Mouse (Mus musculus): ENCODE results near the gene Dab1.

The Dab1 gene

DNA sequence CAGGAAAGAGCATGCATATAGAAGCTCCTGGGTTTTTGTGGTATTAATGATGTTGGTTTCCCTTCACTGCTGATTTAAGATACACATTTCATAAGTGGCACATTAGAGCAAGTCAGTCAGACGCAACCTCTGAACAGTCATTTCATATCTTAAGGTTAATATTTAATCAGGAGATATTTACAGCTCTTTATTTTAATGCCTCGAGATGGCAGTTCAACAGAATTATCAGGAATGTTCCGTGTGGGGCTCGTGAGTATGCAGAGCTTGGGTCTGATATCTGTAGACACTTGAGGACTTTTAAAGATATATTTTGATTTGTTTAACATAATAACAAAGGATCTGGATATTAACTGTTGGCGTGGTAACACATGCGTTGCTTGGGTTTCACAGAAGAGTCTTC lies 892.7 kb downstream of the Dab1 start:
- no peak for DNase-seq (ENCODE audit: low read depth, low spot score)

DNA sequence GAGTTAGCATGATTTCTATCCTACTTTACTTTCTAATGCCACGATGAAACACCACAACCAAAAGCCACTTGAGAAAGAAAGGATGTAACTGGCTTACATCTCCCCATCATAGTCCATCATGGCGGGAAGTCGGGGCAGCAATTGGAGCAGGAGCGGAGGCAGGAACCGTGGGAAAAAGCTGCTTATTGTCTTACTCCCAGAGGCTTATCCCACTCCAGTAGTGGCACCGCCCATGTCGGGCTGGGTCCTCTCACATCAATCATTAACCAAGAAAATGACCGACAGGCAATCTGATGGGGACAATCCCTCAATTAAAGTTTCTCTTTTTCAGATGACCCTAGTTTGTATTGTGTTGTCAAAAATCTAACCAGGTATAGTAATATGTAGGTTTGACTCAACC lies 893.4 kb downstream of the Dab1 start:
- no peak for DNase-seq (ENCODE audit: low read depth, low spot score)

DNA sequence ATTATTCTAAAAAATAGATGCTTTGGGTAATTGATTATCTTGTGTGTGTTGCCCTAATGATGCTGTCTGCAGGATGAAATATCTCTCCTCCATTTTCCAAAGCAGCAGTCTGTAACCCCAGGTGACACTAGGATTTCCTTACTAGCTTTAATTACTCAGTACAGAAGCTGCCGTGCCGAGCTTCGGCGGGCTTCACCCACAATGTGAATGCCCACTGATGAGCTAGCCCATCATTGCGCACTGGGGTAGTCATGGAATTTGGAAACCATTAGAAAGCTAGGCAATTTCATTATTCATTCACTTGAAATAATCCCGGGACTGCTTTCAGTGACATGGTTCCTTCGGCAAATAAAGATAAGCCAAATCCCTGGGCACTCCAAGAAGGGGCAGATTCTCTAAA lies 894.5 kb downstream of the Dab1 start:
- no peak for DNase-seq (ENCODE audit: low read depth, low spot score)

DNA sequence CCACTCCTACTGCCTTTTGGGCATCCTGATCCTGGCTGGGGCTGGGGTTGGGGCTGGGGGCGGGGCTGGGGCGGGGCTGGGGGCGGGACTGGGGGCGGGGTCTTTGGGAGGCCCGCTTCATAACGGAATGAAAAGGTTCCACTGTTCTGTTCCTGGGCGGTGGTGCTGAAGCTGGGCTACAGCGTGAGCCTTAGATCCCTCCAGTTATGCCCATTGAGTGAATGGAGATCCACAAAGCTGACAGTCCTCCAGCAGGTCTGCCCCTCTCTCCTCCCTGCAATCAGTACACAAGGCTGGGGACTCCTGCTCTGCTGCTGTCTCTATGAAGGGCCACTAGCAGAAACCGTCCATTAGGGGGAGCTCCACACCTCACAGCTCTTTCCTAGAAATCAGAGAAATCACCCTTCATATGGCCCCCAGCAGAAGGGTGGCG lies 895.4 kb downstream of the Dab1 start:
- peak; percentile 17 for DNase-seq (ENCODE audit: low read depth, low spot score)

DNA sequence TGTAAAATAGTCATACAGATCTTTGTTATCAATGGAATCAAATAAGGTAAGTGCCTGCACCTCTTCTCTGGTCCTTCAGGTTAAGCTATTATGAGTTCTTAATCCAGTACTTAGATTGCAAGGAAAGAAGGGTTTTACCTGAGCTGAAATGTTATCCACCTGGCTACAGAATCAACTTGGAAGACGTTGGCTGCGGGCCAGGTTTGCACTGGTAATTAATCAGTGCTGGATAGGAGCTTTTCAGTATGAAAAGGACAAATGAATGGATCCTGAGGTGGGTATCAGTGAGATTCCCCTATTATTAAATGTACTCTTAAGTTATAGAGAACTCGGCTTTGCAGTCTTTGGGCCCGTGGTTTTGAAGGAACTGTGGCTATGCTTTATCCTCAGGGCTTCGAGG lies 896.5 kb downstream of the Dab1 start:
- no peak for DNase-seq (ENCODE audit: low read depth, low spot score)

DNA sequence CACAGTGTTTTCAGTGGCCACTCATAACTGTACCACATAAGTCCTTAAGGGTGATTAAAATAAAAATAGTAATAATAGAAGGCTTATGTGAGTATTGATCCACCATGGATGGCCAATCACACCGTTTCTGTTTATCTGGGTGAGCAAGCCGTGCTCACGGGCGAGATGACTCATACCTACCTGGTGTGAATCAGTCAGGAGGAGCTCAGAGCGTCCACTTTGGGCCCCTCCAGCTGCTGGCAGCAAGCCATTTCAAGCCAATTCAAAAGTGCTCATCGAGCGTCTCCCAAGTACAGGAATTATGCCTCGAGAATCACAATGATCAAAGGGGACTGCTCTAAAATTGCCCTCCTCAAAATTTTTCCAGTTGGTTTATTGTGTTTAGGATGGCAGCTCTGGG lies 903.2 kb downstream of the Dab1 start:
- DNase-seq (ENCODE audit: low read depth, low spot score) = no peak

DNA sequence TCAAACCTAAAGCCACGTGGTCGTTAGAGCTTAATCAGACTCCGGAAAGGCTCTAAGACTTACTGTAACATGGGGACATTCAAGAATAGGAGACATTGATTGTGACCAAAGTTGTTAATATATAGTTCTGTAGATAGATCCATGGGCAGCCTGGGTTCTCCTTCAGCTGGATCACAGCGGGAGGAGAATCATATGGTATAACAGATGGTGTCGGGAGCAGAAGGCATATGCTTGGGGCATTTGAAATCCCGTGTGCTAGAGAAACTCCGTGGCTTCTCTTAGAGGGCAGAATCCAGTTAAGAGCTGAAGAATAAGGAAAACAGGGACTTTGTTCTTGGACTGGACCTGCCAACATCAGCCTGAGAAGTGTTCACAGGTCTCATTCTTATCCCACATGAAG lies 904.6 kb downstream of the Dab1 start:
- DNase-seq (ENCODE audit: low read depth, low spot score) = no peak

DNA sequence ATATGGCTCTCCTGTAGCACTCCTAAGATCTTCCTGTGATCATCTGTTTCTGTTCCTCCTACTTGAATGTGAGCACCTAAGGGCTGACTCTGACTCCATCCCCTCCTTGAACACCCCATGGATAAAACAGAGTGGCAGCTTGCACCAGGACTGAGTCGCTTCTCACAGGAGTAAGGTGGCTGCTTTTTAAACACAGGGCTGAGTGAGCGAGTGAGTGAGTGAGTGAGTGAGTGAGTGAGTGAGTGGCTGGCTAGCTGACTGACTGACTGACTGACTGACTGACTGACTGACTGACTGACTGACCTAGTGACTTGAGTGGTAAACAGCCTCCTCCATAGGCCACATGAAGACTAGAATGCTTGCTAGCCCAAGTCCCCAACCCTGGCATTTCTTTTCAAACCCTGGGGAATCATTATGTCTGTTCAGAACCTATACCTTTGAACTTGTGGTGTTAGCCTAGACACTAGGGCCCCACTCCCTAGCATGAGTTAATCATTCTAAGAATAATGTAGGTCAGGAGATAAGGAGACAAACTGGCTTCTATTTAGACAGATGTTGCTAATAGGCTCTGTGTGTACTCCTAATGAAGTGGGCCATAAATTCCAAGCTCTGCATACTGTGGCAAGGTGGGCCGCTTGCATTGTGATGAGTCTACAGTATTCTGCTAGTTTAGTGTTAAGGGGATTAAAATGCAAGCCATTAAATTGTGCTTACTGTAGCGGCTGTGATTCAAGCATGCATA lies 910.9 kb downstream of the Dab1 start:
- DNase-seq (ENCODE audit: low read depth, low spot score) = no peak

DNA sequence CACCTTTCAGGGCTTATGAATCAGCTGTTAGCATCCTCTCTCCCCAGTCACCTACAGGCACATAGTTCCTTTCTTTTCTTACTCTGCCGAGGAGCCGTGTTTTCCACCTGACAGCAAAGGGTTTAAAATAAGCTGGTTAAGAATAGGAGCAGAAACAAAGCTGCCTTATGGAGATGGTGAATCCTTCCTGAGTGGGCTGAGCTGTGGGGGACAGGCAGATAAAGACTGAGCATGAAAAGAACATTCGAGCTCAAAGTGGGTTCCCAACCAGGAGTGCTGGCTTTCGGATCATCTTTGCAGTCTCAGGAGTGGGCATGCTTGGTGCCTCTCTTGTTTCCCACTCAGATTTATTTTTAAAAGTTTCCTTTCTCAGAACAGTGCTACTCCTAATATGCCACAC lies 913.7 kb downstream of the Dab1 start:
- no peak for DNase-seq (ENCODE audit: low read depth, low spot score)

DNA sequence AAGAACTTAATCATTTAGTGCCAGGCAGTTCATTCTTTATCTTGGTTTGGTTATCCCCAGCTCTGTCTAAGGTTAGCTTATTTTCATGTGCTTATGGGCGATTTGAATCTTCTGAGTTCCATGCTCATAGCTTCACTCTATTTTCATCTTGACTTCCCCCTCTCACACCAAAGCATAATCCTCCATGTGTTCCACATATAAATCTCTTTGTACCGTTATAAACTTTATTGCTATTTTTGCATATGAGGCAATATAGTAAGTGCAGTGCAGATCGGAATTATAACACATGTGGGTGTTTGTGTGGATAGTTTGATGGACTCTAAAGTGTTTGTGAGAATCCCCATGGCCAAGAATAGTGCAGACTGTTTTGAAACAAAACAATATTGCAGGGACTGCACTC lies 919.3 kb downstream of the Dab1 start:
- no peak for DNase-seq (ENCODE audit: low read depth, low spot score)

DNA sequence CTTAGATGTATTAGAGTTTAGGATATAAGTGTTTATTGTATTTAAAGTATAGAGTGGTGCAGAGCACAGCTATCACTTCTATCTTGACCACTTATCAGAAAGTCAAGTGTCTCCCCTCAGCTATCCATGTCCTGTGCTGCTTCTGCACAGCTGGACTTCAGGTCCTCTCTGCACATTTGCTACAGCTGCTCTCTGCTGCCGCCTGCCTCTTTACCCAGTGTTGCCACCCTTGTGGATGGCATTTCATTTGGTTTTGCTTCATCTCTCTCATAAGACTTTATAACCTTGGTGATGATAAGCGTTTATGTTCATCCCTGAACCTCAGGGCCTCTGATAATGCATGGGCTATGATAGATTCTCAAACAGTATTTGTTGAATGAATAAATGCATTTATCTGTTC lies 919.9 kb downstream of the Dab1 start:
- no peak for DNase-seq (ENCODE audit: low read depth, low spot score)

DNA sequence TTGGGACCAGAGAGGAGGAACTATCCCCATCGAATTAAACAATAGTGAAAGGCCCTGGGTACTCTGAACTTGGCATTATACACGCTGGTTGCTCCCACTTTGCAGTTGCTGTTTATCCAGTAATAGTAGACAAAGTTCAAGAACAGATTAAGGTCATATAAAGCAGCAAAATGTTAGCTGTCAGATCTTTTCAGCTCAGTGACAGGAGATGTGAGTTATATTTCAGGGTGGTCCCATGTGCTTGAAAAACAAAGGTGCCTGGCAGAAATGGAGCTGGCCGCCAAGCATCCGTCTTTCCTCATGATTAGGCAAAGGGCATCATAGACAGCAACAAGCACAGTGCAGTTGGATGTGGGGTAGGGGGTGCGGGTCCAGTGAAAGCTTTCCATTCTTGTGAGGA lies 927.9 kb downstream of the Dab1 start:
- DNase-seq (ENCODE audit: low read depth, low spot score) = no peak

DNA sequence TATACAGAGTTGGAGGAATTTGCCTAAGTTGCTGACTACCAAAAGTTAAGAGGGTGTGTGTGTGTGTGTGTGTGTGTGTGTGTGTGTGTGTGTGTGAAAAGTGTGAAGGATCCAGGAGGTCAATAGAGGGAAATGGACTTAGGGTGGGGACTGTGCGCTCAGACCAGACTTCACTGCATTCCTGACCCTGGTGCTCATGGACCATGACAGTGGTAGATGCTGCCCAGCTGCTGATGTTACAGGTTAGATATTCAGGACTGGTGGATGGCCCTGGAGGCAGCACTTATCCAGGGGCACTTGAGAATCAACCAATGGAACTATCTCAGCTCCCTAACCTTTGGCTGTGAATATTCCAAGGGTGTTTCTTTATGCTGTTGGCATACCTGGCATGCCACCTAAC lies 929.1 kb downstream of the Dab1 start:
- no peak for DNase-seq (ENCODE audit: low read depth, low spot score)

DNA sequence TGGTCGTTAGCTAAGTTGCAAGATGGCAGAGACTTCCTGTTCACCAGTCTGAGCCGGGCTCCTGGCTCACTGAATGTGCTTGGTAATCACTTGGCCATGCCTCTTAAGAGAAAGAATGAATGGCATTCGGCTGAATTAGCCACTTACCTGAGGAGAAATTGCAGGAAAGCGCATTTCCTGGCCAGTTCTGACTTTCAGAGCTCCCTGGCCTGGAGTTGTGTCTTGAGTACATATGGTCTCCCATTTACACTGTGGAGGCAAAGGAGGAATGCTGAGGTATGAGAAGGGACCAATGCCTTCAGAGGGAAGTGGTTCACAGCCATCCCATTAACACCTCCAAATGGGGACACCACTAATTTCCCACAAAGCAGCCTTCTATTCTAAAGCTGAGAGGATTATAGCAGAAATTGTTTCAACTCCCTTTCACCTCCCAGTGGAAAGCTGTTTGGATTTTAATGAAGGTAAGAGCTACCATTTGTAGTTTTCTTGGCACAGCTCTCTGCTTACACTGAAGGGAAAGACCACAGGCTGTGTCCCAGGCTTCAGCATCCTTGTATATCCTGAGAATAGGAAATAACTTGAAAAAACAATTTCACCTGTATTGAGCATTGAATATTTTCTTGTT lies 931.5 kb downstream of the Dab1 start:
- no peak for DNase-seq (ENCODE audit: low read depth, low spot score)

DNA sequence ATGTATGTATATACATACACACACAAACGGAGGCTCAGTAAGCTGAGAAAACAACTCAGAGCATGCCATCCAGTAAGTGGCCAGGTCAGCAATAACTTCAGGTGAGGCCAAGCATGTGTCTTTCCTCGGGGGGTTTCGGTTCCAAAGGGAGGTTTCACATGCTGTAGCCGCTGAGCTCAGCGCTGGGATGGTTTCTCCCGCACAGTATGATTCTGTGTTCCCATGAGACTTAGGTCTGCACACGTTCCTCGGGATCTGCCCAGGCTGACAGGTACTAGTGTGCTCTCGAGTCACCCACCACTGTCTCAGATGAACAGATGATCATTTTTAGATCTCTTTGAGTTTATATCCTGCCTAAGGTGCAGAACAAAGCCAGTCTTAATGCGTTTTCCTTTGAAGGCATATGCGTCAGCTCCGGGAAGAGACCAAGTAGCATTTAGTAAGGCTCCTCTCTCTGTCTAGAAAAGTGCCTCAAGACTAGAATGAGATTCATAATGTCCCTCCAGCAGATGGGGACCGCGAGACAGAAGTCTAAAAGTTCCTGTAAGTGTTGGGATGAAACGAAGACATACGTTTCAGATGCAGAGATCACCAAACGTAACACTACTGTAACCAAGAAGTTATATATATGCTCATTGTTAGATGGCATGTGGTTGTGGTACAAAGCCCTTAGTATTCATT lies 932.4 kb downstream of the Dab1 start:
- DNase-seq (ENCODE audit: low read depth, low spot score) = no peak

DNA sequence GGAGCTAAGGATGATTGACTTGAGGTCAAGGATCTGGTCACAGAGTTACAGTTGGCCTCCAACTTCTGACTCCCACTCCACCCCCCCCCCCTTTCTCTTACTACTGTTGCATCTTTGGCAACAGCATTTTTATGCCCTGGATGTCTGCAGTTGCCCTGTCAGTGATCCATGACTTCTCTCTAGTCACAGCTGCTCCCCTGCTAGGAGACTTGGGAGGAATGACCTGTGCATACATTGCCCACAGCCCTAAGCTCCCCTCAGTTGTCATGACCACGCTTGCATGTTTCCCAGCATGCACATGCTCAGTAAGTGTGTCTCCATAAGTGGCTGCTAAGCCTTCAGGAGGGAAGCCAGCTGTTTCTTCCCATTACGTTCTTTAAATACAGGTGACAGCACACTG lies 936.2 kb downstream of the Dab1 start:
- DNase-seq (ENCODE audit: low read depth, low spot score) = no peak

DNA sequence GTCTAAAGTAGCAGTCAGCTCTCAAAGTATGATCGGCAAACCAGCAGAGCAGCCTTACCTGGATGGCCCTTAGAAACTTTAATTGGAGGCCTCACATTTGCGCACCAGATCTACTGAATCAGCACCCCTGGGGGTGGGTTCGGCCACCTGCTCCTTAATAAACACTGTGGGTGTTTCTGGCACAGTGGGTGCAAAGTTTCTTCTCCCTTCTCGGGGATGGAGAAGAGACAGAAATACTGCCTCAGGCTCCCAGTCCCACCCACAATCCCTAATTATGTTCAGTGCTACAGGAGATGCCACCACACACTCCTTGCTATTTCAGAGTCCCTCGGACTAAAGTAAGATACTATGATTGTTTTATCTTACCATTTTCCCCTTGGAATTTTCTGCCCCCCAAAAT lies 944.4 kb downstream of the Dab1 start:
- no peak for DNase-seq (ENCODE audit: low read depth, low spot score)

DNA sequence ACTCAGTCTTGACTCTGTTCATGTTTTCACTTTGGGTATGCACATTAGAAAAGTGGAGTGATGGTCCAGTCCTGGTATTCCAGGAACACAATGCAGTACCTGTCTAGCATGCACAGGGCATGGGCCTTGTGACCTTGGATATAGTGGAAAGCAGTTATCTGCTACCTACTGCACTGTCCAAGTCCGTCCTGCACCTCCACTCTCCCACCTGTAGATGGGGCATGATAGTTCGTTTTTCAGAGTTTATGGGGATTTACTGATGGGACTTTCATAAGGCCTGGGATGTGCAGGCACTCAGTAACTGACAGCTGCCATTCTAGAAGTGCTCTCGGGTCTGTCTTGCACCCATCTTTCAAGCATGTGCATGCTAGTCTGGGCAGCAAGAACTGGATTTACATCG lies 951.4 kb downstream of the Dab1 start:
- no peak for DNase-seq (ENCODE audit: low read depth, low spot score)

DNA sequence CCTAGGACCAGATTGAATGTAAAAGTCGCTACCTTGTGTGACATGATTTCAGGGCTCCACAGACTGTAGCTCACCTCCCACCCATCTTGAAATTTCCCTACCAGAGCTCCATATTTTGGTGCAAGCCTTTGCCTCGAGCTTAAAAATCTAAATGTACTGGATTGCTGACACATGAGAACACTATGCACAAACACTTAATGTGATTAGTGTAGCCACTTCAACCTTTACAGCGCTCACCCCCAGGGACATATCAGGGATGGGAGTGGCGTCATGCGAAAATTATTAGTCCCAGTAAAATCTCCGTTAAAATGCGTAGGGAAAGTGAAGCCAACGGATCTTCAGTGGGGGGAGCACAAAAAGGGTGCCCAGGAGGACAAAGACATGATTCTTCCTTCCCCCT lies 953.3 kb downstream of the Dab1 start:
- DNase-seq (ENCODE audit: low read depth, low spot score) = no peak

DNA sequence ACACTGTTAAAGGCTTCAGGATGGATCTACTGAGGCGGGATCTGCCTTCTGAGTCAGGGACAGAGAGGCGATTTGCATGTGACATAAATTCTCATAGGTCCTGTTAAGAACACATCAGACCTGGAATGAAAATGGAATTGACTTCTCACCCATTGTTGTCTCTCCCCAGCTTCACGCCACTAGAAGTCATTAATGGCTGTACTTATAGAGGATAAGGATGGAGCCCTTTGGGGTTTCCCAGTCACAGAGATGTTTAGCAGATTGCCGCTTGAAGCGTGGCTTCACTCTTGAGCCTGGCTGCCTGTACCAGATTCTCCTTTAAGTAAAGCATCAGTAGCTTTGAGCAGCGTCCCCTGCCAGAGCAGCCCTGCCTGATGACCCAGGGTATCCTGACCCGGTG lies 954.3 kb downstream of the Dab1 start:
- no peak for DNase-seq (ENCODE audit: low read depth, low spot score)

DNA sequence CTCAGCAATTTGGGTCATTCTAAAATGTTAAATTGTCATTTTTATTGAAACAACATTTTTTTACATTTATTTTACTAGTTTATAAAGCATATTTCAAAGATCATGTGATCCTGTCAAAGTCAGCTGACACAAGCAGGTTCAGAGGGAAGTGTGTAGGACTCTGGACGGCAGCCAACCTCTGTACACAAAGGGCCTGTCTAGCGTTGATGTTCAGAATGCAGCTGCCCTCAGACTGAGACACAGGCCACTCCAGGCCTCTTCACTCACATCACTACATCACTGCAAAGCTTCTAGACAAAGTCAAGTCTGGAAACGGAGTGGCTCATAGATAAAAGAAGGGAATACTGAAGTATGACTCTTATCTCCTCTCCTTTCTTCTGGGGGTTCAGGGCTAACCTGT lies 959.2 kb downstream of the Dab1 start:
- DNase-seq (ENCODE audit: low read depth, low spot score) = no peak

DNA sequence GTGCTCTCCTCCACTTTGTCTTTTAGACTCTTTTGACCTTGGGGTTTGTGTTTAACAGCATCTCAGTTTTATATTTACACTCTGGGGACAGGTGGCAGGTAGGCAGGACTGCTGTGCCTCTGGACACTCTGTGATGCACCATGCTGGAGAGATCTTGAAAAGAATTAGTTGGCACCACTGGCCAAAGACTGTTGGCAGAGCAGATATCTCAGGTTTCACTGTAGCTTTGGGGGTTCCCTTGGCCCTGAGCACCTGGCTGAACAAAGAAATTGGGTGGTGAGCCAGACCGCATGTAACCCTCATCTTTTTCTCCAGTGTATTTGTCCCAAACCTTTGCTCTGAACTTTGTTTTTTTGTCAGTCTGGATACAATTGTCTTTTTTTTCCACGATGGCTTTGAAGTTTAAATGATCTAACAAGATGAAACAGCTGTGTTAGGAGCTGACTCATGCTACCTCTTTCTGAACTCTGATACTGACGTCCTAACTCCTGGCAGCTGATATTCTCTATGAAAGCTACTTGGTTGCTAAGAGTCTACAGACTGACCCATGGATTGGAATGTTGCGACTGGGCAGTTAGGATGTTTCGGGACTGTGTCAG lies 960.9 kb downstream of the Dab1 start:
- DNase-seq (ENCODE audit: low read depth, low spot score) = no peak

DNA sequence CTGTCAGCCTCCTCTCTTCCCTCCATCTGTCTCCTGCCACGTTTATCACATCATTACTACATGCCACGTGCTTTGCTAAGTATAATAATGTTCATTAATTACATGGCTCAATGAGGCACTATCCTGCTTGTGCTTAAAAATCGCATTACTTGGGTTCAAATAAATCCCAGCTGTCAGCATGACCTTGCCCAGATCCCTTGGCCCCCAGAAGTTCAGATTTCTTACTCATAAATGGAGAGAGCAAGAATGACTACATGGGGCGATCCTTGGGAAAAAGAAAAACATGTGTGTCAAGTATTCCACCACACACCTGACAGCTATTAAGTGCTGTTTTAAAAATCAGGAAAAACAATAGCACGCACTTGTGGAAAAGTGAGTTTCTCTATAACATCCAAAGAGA lies 963.6 kb downstream of the Dab1 start:
- DNase-seq (ENCODE audit: low read depth, low spot score) = no peak

Data from 3T3-L1 (cell line).